Mouse (Mus musculus) heart, postnatal 0 days (tissue): ENCODE results near the gene Rap1gap2.

Source experiments
- CTCF ChIP-seq: IDR thresholded peaks from 2 replicates; pipeline ENCODE4 v1.5.1; 2016; ENCODE audit warnings: antibody characterized with exemption, control low read depth, low read depth
- EP300 ChIP-seq: IDR thresholded peaks from 2 replicates; pipeline ENCODE4 v1.6.1; 2016; ENCODE audit warnings: antibody characterized with exemption, low read depth

- TF ChIP-seq CTCF (no peak), EP300 (no peak)
These were observed 2.7 kb upstream of the Rap1gap2 start for GRCm38 (mm10) chr11:74613428-74613827.
